Mouse (Mus musculus) liver, embryonic 11.5 days (tissue): ENCODE data around the gene Tlr5. TPM values are rescaled to one million over a fixed set of nuclear protein-coding genes. Genes with fewer than 3 reads are reported as not detected.
A peak's percentile ranks its signal among the peaks of the same experiment; 100 is the strongest.

Source experiments
- ATAC-seq: fragments of 200-750 bp; cut with Nextera tagmentation; replicated peaks from 2 replicates; pipeline ENCODE4 v1.8.0; 2017; ENCODE audit warnings: moderate number of reproducible peaks, mild to moderate bottlenecking, moderate TSS enrichment, moderate library complexity; ENCODE audit not compliant: low FRiP score
- DNase-seq: peaks from one replicate; pipeline ENCODE4 v3.0.0-alpha.2; 2017; ENCODE audit warnings: low spot score
- H3K27ac ChIP-seq: fragments of 300-500 bp; sonication (generic); 2 replicates; pipeline ENCODE4 v1.5.1; 2014; ENCODE audit warnings: mild to moderate bottlenecking, low read depth, low read length, control low read depth
- H3K27me3 ChIP-seq: fragments of 300-500 bp; sonication (generic); replicated peaks from 2 replicates; pipeline ENCODE4 v1.6.1; 2014; ENCODE audit warnings: low read length, mixed read lengths; ENCODE audit not compliant: control insufficient read depth, insufficient read depth
- H3K36me3 ChIP-seq: fragments of 300-500 bp; sonication (generic); 2 replicates; pipeline ENCODE4 v1.6.1; 2014; ENCODE audit warnings: mild to moderate bottlenecking, low read length, moderate library complexity, mixed read lengths; ENCODE audit not compliant: control insufficient read depth, insufficient read depth
- H3K4me1 ChIP-seq: fragments of 300-500 bp; sonication (generic); replicated peaks from 2 replicates; pipeline ENCODE4 v1.6.1; 2014; ENCODE audit warnings: low read length, mixed read lengths; ENCODE audit not compliant: control insufficient read depth, insufficient read depth
- H3K4me2 ChIP-seq: fragments of 300-500 bp; sonication (generic); 2 replicates; pipeline ENCODE4 v1.6.1; 2014; ENCODE audit warnings: mild to moderate bottlenecking, control low read depth, moderate library complexity
- H3K4me3 ChIP-seq: fragments of 300-500 bp; sonication (generic); 2 replicates; pipeline ENCODE4 v1.5.1; 2014; ENCODE audit warnings: low read depth, low read length, control low read depth
- H3K9ac ChIP-seq: fragments of 300-500 bp; sonication (generic); 2 replicates; pipeline ENCODE4 v1.6.1; 2014; ENCODE audit warnings: low read depth, low read length, control low read depth
- H3K9me3 ChIP-seq: fragments of 300-500 bp; sonication (generic); 2 replicates; pipeline ENCODE4 v1.6.1; 2016; ENCODE audit warnings: low read length, inconsistent platforms, mixed read lengths; ENCODE audit not compliant: control insufficient read depth
- WGBS: fragments of 180-500 bp; shearing (Covaris S2); extraction: QIAGEN DNeasy Blood & Tissue Kit; methylation state at CpG from one replicate; pipeline ENCODE4 v1.1.7; 2014; 5-methylcytosine and 5-hydroxymethylcytosine counted together
- polyA plus RNA-seq: library from polyadenylated mRNA; unstranded; fragments of >200 nt; fragmentation: Nextera tagmentation; extraction: Ambion mirVana; gene quantifications from 2 replicates; pipeline ENCODE4 v1.2.1, GENCODE M21; 2014

Gene Tlr5
- polyA plus RNA-seq, 1 experiment from 2014 or later: 0.48 TPM

GRCm38 (mm10) chr1:182972240-182972639, 17.7 kb downstream of the Tlr5 start:
- ATAC-seq (no peak), DNase-seq (no peak)
- WGBS: 81% methylated on average over 6 of the region's 6 CpGs
- H3K9ac ChIP-seq: no peak overlapping the region
- H3K4me2 ChIP-seq: no peak overlapping the region
- H3K4me3 ChIP-seq: no peak overlapping the region
- no peaks in the 10 kb centered on the region for H3K4me1 ChIP-seq
- H3K9me3 ChIP-seq: no peaks in the 10 kb centered on the region
- no peaks in the 10 kb centered on the region for H3K36me3 ChIP-seq
- H3K27ac ChIP-seq: no peak overlapping the region
- no peaks in the 10 kb centered on the region for H3K27me3 ChIP-seq

GRCm38 (mm10) chr1:182974826-182975225, 20.2 kb downstream of the Tlr5 start:
- Histone ChIP-seq H3K4me2 (no peak overlapping the region), H3K9me3 (no peaks in the 10 kb centered on the region), H3K27me3 (no peaks in the 10 kb centered on the region), H3K27ac (no peak overlapping the region), H3K9ac (no peak overlapping the region), H3K4me1 (no peaks in the 10 kb centered on the region), H3K36me3 (no peaks in the 10 kb centered on the region), H3K4me3 (no peak overlapping the region)
- WGBS: 68% methylated on average over 14 of the region's 14 CpGs
- DNase-seq: no peak
- no peak for ATAC-seq

- Histone ChIP-seq H3K4me3 (no peak overlapping the region), H3K9ac (no peak overlapping the region)
- 72% methylated on average over 6 of the region's 6 CpGs for WGBS
Observed at GRCm38 (mm10) chr1:182980702-182981101, 26.1 kb downstream of the Tlr5 start.

GRCm38 (mm10) chr1:182982995-182983394, 28.4 kb downstream of the Tlr5 start:
- H3K27me3 ChIP-seq: 0 out of 2 replicates have a peak, but pooled peaks cover 3% of the 10 kb centered on the region
- H3K4me1 ChIP-seq: no peaks in the 10 kb centered on the region
- no peaks in the 10 kb centered on the region for H3K9me3 ChIP-seq
- H3K9ac ChIP-seq: peak overlapping the region; percentile 58; the same call in 1 of the 2 replicates
- H3K4me3 ChIP-seq: peak overlapping the region; percentile 34
- peak overlapping the region; percentile 67 for H3K4me2 ChIP-seq
- WGBS: under 1% methylated on average over 13 of the region's 15 CpGs
- H3K36me3 ChIP-seq: no peaks in the 10 kb centered on the region
- peak; percentile 81 for DNase-seq
- no peak overlapping the region for H3K27ac ChIP-seq
- peak; percentile 94 for ATAC-seq

More at GRCm38 (mm10) chr1:182980702-182981101, 26.1 kb downstream of the Tlr5 start:
- DNase-seq: no peak
- Histone ChIP-seq H3K4me1 (no peaks in the 10 kb centered on the region), H3K27me3 (0 out of 2 replicates have a peak, but pooled peaks cover 3% of the 10 kb centered on the region), H3K36me3 (no peaks in the 10 kb centered on the region), H3K4me2 (no peak overlapping the region), H3K9me3 (no peaks in the 10 kb centered on the region), H3K27ac (no peak overlapping the region)
- ATAC-seq: no peak

GRCm38 (mm10) chr1:182983496-182984127, 29.0 kb downstream of the Tlr5 start:
- WGBS: 41% methylated on average over 14 of the region's 14 CpGs
- Histone ChIP-seq H3K9me3 (no peaks in the 10 kb centered on the region), H3K36me3 (no peaks in the 10 kb centered on the region), H3K27me3 (0 out of 2 replicates have a peak, but pooled peaks cover 3% of the 10 kb centered on the region), H3K9ac (peak overlapping the region; percentile 58; the same call in 1 of the 2 replicates), H3K27ac (no peak overlapping the region), H3K4me1 (no peaks in the 10 kb centered on the region), H3K4me2 (peak overlapping the region; percentile 67), H3K4me3 (peak overlapping the region; percentile 34)
- DNase-seq (no peak), ATAC-seq (no peak)

GRCm38 (mm10) chr1:182986243-182986642, 31.7 kb downstream of the Tlr5 start:
- DNase-seq (no peak), ATAC-seq (no peak)
- Histone ChIP-seq H3K9ac (no peak overlapping the region), H3K9me3 (no peaks in the 10 kb centered on the region), H3K4me1 (no peaks in the 10 kb centered on the region), H3K36me3 (no peaks in the 10 kb centered on the region), H3K4me3 (no peak overlapping the region), H3K4me2 (no peak overlapping the region), H3K27me3 (0 out of 2 replicates have a peak, but pooled peaks cover 3% of the 10 kb centered on the region), H3K27ac (no peak overlapping the region)
- WGBS: 63% methylated on average over 13 of the region's 13 CpGs

GRCm38 (mm10) chr1:182986750-182987149, 32.2 kb downstream of the Tlr5 start:
- DNase-seq (no peak), ATAC-seq (no peak)
- Histone ChIP-seq H3K4me3 (no peak overlapping the region), H3K9ac (no peak overlapping the region), H3K4me2 (no peak overlapping the region), H3K27me3 (no peaks in the 10 kb centered on the region), H3K27ac (no peak overlapping the region), H3K9me3 (no peaks in the 10 kb centered on the region), H3K4me1 (no peaks in the 10 kb centered on the region), H3K36me3 (no peaks in the 10 kb centered on the region)
- 77% methylated on average over 11 of the region's 11 CpGs for WGBS

- WGBS: 87% methylated on average over 13 of the region's 13 CpGs
- H3K4me2 ChIP-seq: no peak overlapping the region
- no peak overlapping the region for H3K27ac ChIP-seq
- no peaks in the 10 kb centered on the region for H3K36me3 ChIP-seq
- H3K9ac ChIP-seq: no peak overlapping the region
- no peak for ATAC-seq
- no peaks in the 10 kb centered on the region for H3K4me1 ChIP-seq
- no peak overlapping the region for H3K4me3 ChIP-seq
- no peak for DNase-seq
- no peaks in the 10 kb centered on the region for H3K27me3 ChIP-seq
- no peaks in the 10 kb centered on the region for H3K9me3 ChIP-seq
Observed at GRCm38 (mm10) chr1:182987801-182988200, 33.2 kb downstream of the Tlr5 start.

GRCm38 (mm10) chr1:182988646-182989045, 34.1 kb downstream of the Tlr5 start:
- Histone ChIP-seq H3K9ac (no peak overlapping the region), H3K27ac (no peak overlapping the region), H3K4me1 (no peaks in the 10 kb centered on the region), H3K9me3 (no peaks in the 10 kb centered on the region), H3K27me3 (no peaks in the 10 kb centered on the region), H3K4me3 (no peak overlapping the region), H3K4me2 (no peak overlapping the region), H3K36me3 (no peaks in the 10 kb centered on the region)
- DNase-seq: no peak
- WGBS: 57% methylated on average over 3 of the region's 3 CpGs
- ATAC-seq: no peak
